Mouse (Mus musculus): ENCODE measurements at regions not wholly inside any gene's neighbourhood (a gene's known extent, or its start where the extent isn't known, plus 50 kb on each side); places are given as distances from the start of the nearest gene placed in this dataset.

DNA sequence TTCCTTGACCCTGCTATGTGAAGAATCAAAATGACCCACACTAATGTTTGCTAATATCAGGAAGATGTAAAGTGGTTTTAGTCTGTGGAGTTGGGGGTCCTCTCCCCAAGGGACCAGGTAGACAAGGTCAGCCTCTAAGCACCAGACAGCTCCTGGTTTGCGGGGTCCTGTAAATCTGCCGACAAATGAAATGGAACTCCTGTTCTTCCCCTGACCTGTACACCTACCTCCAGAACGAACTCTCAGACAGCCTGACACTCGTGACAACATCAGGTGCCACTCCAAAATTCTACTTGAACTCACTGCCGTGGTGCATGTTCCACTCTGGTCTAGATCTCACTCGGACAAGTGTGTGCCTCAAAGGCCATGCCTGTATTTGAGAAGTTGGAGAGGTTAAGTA, 121.8 kb upstream of the Cdkn3 start:
- DNase-seq, result no peak

DNA sequence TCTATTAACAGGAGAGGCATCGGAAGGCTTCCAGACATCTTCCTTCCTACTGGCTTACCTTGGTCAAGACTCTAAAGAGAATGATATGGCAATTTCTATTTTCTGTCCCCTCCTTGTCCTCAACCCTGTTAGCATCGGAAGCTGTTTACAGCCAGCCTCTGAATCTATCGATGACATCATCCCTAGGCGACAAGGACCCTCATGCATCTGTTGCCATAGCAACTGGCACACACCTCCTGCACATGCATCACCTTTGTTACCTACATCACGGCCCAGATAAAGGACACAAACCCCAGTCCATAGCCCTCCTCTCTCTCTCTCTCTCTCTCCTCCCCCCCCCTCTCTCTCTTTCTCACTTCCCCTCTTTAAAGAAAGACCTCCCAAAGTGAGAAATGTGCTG, 123.1 kb upstream of the Cdkn3 start:
- DNase-seq, result no peak

GRCm38 (mm10) chr14:46636364-46636763, 124.0 kb upstream of the Cdkn3 start:
- DNase-seq, result no peak

GRCm38 (mm10) chr14:46635322-46635721, 125.0 kb upstream of the Cdkn3 start:
- DNase-seq, result no peak

- no peak for DNase-seq
Observed at GRCm38 (mm10) chr14:46634656-46635244, 125.6 kb upstream of the Cdkn3 start.

GRCm38 (mm10) chr14:46634251-46634650, 126.1 kb upstream of the Cdkn3 start:
- no peak for DNase-seq

DNA sequence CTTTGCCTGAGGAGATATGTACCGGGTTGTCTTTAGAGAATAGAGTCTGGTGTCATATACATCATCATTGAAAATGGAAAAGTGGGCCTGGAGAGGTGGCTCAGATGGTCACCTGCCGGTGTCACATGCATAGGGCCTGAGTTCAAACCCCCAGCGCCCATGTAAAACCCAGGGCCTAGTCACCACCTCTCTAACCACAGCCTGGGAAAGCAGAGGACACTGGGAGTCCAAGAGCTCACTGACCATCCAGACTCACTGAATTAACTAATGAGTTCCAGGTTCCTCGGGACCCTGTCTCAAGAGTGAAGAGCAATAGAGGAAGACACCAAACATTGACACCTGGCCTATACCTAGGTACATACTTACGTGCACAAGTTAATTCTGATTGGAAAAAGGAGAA, 132.7 kb upstream of the Cdkn3 start:
- no peak for DNase-seq

DNA sequence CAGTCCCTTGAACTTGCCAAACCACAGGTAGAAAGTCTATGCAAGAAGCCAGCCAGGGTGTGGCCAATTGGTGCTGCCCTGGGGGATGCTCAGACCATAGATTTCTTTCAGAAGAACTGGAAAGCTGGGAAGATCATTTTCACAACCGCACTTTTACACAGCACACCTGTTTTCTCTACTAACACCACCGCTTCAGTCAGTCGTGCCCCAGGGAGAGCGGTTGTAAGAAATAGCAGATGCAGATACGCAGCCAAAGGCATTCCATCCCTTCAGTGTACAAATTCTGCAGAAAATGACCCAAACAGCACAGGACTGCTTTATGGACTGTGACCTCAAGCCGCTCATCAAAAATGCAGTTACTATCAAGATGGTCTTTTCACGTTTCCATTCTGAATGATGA, 134.6 kb upstream of the Cdkn3 start:
- no peak for DNase-seq

DNA sequence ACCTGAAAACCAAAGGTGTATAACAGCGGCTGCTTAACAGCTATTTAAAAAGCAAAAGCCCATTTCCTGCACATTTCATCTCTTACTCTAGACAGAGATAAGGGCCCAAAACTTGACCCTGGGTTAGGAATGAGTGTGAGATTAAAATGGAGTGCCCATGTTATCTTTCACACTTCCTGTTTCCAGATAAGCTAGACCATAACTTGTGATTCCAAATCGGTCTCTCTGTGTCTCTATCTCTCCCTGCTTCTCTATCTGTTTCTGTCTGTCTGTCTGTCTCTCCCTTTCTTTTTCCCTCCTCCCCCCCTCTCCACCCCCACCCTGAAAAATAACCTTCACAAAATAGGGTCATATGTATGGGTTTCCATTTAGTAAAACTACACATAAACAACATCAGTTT, 136.7 kb upstream of the Cdkn3 start:
- no peak for DNase-seq

- no peak for DNase-seq
Observed at GRCm38 (mm10) chr14:46616030-46616429, 144.3 kb upstream of the Cdkn3 start.

- no peak for DNase-seq
Observed at GRCm38 (mm10) chr14:46614936-46615335, 145.4 kb upstream of the Cdkn3 start.

GRCm38 (mm10) chr14:46613748-46614147, 146.6 kb upstream of the Cdkn3 start:
- DNase-seq, result no peak

- no peak for DNase-seq
Observed at GRCm38 (mm10) chr14:46613211-46613610, 147.1 kb upstream of the Cdkn3 start.

- DNase-seq, result no peak
Observed at GRCm38 (mm10) chr14:46612584-46612983, 147.8 kb upstream of the Cdkn3 start.

DNA sequence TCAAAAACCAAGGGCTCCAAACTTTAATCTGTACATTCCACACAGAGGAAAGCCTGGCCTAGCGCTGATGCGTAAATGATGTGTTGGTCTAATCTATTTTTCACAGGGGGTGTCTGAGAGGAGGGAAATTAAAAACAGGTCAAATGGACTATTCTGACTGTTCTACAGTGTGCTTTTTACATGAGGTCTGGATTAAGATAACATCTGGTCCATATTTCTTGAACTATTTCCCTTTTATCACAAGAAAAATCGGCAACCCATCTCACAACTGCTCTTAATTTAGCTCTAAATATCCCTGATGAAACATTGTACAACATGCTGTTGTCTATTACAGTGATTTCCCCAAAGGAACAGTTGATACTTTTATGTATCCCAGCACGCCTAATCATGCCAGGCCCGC, 149.4 kb upstream of the Cdkn3 start:
- DNase-seq, result no peak

DNA sequence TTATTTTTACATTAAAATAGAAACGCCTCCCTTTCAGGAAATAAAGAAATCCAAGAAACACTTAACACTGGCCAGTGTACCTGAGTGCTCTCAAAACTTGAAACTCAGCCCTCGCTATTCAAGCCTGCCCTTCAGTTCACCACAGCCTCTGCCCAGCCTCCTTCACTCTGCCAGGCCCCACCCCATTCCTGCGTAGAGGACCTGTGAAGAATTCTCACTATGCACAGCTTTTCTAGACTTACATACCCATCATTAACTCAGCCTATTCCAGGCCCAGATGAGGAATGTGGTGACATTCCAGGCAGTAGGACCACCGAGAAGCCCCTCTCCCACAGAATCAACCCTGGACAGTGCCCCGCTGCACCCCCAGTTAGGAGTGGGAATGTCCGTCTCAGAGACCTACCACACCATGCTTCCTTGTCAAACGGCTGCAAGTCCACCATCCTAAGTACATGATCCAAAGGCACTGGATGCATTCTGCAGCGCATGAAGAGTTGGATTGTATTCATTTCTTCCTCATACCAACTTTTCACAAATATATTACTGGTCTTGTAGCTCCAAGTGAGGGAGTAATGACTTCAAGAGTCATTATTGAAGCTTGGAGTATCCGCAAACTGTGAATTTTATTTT, 150.0 kb upstream of the Cdkn3 start:
- no peak for DNase-seq

DNA sequence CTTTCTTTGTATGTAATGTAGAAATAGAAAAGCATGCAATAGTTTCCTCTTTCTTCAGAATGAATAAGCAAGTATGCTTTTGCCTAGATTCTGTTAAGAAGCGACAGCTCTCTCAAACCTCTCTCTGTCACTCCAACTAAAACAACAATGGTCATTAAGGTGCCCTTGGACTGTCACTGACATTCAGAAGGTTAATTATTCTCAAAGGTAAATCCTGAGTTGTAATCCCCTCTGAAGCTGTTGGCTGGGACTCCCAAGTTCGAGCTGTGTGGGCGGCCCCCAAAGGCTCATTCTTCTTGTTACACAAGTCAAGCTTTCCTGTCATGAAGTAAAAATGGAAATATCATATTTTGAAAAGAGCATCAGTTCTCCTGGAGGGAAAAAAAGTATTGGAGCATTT, 153.6 kb upstream of the Cdkn3 start:
- DNase-seq, result no peak

GRCm38 (mm10) chr14:46606037-46606436, 154.3 kb upstream of the Cdkn3 start:
- DNase-seq, result no peak

DNA sequence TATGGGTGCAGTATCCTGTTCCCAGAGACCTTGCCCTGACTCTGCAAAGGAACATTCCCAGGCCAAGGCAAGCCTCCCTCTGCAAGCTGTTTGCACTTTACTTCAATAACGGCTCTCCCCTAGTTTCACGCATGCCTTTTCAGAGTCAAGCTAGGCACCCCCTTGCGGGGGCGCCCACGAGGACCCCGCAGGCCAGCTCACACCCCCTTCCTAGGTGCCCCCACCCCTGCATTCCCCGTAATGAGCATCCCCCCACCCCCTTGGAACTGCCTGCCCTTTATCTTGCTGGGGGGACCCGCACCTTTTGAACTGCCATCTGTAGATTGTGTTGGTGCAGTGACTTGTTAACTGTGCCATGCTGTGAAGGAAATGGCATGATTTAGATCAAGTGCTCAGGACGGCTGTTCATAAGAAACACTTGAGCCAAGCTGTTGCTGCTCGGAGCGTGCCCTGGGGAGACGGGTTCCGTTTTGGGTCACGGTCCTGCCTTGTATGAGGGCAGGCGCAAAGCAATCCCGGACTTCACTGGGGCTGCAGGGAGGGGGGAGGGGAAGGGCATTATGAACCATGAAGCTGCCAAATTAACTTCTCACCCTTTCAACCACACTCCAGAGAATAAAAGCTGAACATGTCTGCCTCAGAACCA, 155.3 kb upstream of the Cdkn3 start:
- DNase-seq, result peak; percentile 86

GRCm38 (mm10) chr14:46604156-46604885, 156.0 kb upstream of the Cdkn3 start:
- peak; percentile 70 for DNase-seq

GRCm38 (mm10) chr14:46596696-46597359, 163.5 kb upstream of the Cdkn3 start:
- DNase-seq, result no peak

- no peak for DNase-seq
Observed at GRCm38 (mm10) chr14:46594151-46594550, 166.2 kb upstream of the Cdkn3 start.

DNA sequence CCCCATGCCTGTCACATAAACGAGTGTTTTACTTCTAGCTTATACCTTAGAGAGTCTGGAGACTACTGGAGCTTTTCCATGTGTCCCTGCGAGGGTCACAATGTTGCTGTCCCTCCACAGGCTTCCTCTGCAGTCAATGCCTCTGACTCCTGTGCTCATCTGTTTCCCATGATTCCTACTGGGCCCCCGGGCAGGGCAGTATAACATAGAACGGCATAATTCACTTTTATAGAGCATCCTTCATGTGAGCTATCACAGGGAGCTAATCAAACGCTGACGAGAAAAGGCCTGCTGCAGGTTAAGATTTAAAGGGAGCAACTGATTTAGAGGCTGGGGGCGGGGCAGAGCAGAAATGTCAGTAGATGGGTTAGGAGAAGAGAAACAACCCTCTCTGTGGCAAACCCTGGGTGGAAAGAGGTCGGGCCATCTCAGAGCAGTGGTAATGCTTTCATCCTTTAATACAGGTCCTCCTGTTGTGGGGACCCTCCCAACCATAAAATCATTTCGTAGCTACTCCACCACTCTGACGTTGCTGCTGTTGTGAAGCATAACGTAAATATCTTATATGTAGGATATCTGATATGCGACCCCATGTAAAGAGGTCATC, 168.5 kb upstream of the Cdkn3 start:
- no peak for DNase-seq

Data from embryo, embryonic 11 days (tissue).